Mouse (Mus musculus): ENCODE results near the gene Pcgf3. TPM values are rescaled to one million over a fixed set of nuclear protein-coding genes. Genes with fewer than 3 reads are reported as not detected.
"Not testable (repeated sequence)": the region's sequence is repeated elsewhere in the genome, so short reads cannot be mapped to it uniquely, and the experiment has no call there.

The Pcgf3 gene
- polyA plus RNA-seq, 1 experiment from 2014 or later: 32.1 TPM

- Histone ChIP-seq H3K9me3 (no peaks in the 10 kb centered on the region), H3K4me2 (no peak overlapping the region), H3K36me3 (peaks cover 37% of the 10 kb centered on the region), H3K27me3 (no peaks in the 10 kb centered on the region), H3K9ac (replicated peaks) (no peak overlapping the region), H3K4me1 (replicated peaks) (peaks cover 13% of the 10 kb centered on the region), H3K27ac (no peak overlapping the region), H3K4me3 (replicated peaks) (no peak overlapping the region)
- 64% methylated on average over 7 of the region's 7 CpGs for WGBS
- no peak for ATAC-seq (ENCODE audit: insufficient number of reproducible peaks, insufficient read depth, low FRiP score, low TSS enrichment, low read depth)
These were observed 8.6 kb downstream of the Pcgf3 start for GRCm38 (mm10) chr5:108469617-108470016.

- Histone ChIP-seq H3K4me1 (replicated peaks) (peaks cover 9% of the 10 kb centered on the region; the same call in 1 of the 2 replicates), H3K36me3 (peaks cover 75% of the 10 kb centered on the region), H3K27me3 (no peaks in the 10 kb centered on the region), H3K4me2 (no peak overlapping the region), H3K9me3 (no peaks in the 10 kb centered on the region), H3K9ac (replicated peaks) (no peak overlapping the region), H3K27ac (no peak overlapping the region), H3K4me3 (replicated peaks) (no peak overlapping the region)
- no peak for ATAC-seq (ENCODE audit: insufficient number of reproducible peaks, insufficient read depth, low FRiP score, low TSS enrichment, low read depth)
- WGBS: 94% methylated on average over 4 of the region's 4 CpGs
These were observed 12.7 kb downstream of the Pcgf3 start for GRCm38 (mm10) chr5:108473737-108474136.

- no peak overlapping the region for H3K27ac ChIP-seq
- H3K36me3 ChIP-seq: peaks cover 81% of the 10 kb centered on the region
- ATAC-seq (ENCODE audit: insufficient number of reproducible peaks, insufficient read depth, low FRiP score, low TSS enrichment, low read depth): no peak
- 92% methylated on average over 3 of the region's 3 CpGs for WGBS
- H3K27me3 ChIP-seq: no peaks in the 10 kb centered on the region
- H3K9ac ChIP-seq (replicated peaks): no peak overlapping the region
- H3K4me3 ChIP-seq (replicated peaks): no peak overlapping the region
- no peaks in the 10 kb centered on the region for H3K4me1 ChIP-seq (replicated peaks)
- no peaks in the 10 kb centered on the region for H3K9me3 ChIP-seq
- H3K4me2 ChIP-seq: no peak overlapping the region
These were observed 14.9 kb downstream of the Pcgf3 start for GRCm38 (mm10) chr5:108475977-108476376.

- Histone ChIP-seq H3K4me2 (no peak overlapping the region), H3K4me1 (replicated peaks) (no peaks in the 10 kb centered on the region), H3K27me3 (no peaks in the 10 kb centered on the region), H3K9ac (replicated peaks) (no peak overlapping the region), H3K36me3 (peaks cover 67% of the 10 kb centered on the region), H3K9me3 (no peaks in the 10 kb centered on the region), H3K27ac (no peak overlapping the region), H3K4me3 (replicated peaks) (no peak overlapping the region)
- ATAC-seq (ENCODE audit: insufficient number of reproducible peaks, insufficient read depth, low FRiP score, low TSS enrichment, low read depth): no peak
- WGBS: 93% methylated on average over 6 of the region's 6 CpGs
These were observed 22.0 kb downstream of the Pcgf3 start for GRCm38 (mm10) chr5:108483006-108483405.

- Histone ChIP-seq H3K27me3 (no peaks in the 10 kb centered on the region), H3K9me3 (no peaks in the 10 kb centered on the region), H3K4me2 (no peak overlapping the region), H3K9ac (replicated peaks) (no peak overlapping the region), H3K4me3 (replicated peaks) (no peak overlapping the region), H3K4me1 (replicated peaks) (no peaks in the 10 kb centered on the region), H3K27ac (no peak overlapping the region), H3K36me3 (peaks cover 75% of the 10 kb centered on the region)
- no peak for ATAC-seq (ENCODE audit: insufficient number of reproducible peaks, insufficient read depth, low FRiP score, low TSS enrichment, low read depth)
- 94% methylated on average over 2 of the region's 2 CpGs for WGBS
These were observed 24.2 kb downstream of the Pcgf3 start for GRCm38 (mm10) chr5:108485239-108485638.

GRCm38 (mm10) chr5:108486148-108486547 is 25.1 kb downstream of the Pcgf3 start:
- ATAC-seq (ENCODE audit: insufficient number of reproducible peaks, insufficient read depth, low FRiP score, low TSS enrichment, low read depth); H3K9me3 ChIP-seq; H3K4me2 ChIP-seq; H3K4me1 ChIP-seq (replicated peaks); H3K9ac ChIP-seq (replicated peaks); H3K27ac ChIP-seq; H3K27me3 ChIP-seq; H3K4me3 ChIP-seq (replicated peaks): not testable (repeated sequence)
- 95% methylated on average over 5 of the region's 5 CpGs for WGBS
- peaks cover 84% of the 10 kb centered on the region for H3K36me3 ChIP-seq

GRCm38 (mm10) chr5:108501573-108501972 is 40.5 kb downstream of the Pcgf3 start:
- ATAC-seq (ENCODE audit: insufficient number of reproducible peaks, insufficient read depth, low FRiP score, low TSS enrichment, low read depth): no peak

GRCm38 (mm10) chr5:108502286-108502685 is 41.3 kb downstream of the Pcgf3 start:
- H3K27me3 ChIP-seq: no peaks in the 10 kb centered on the region
- no peak overlapping the region for H3K27ac ChIP-seq
- no peak for ATAC-seq (ENCODE audit: insufficient number of reproducible peaks, insufficient read depth, low FRiP score, low TSS enrichment, low read depth)
- H3K9ac ChIP-seq (replicated peaks): no peak overlapping the region
- 94% methylated on average over 18 of the region's 18 CpGs for WGBS
- H3K4me3 ChIP-seq (replicated peaks): no peak overlapping the region
- no peaks in the 10 kb centered on the region for H3K4me1 ChIP-seq (replicated peaks)
- H3K36me3 ChIP-seq: peaks cover 88% of the 10 kb centered on the region
- H3K9me3 ChIP-seq: no peaks in the 10 kb centered on the region
- H3K4me2 ChIP-seq: no peak overlapping the region

More at GRCm38 (mm10) chr5:108501573-108501972, 40.5 kb downstream of the Pcgf3 start:
- Histone ChIP-seq H3K27me3 (no peaks in the 10 kb centered on the region), H3K4me3 (replicated peaks) (no peak overlapping the region), H3K27ac (no peak overlapping the region), H3K4me1 (replicated peaks) (no peaks in the 10 kb centered on the region), H3K9me3 (no peaks in the 10 kb centered on the region), H3K9ac (replicated peaks) (no peak overlapping the region), H3K36me3 (peaks cover 94% of the 10 kb centered on the region), H3K4me2 (no peak overlapping the region)
- 95% methylated on average over 1 of the region's 1 CpGs for WGBS

- Histone ChIP-seq H3K27me3 (no peaks in the 10 kb centered on the region), H3K27ac (no peak overlapping the region), H3K4me3 (replicated peaks) (no peak overlapping the region)
These were observed 54.7 kb downstream of the Pcgf3 start for GRCm38 (mm10) chr5:108515581-108516361.

GRCm38 (mm10) chr5:108516655-108517054 is 55.6 kb downstream of the Pcgf3 start:
- Histone ChIP-seq H3K27ac (no peak overlapping the region), H3K27me3 (no peaks in the 10 kb centered on the region), H3K4me2 (no peak overlapping the region), H3K9me3 (no peaks in the 10 kb centered on the region), H3K4me3 (replicated peaks) (no peak overlapping the region), H3K9ac (replicated peaks) (no peak overlapping the region), H3K4me1 (replicated peaks) (peaks cover 17% of the 10 kb centered on the region), H3K36me3 (no peaks in the 10 kb centered on the region)
- no peak for ATAC-seq (ENCODE audit: insufficient number of reproducible peaks, insufficient read depth, low FRiP score, low TSS enrichment, low read depth)
- 82% methylated on average over 3 of the region's 3 CpGs for WGBS

More at GRCm38 (mm10) chr5:108515581-108516361, 54.7 kb downstream of the Pcgf3 start:
- H3K4me2 ChIP-seq: no peak overlapping the region
- H3K9me3 ChIP-seq: no peaks in the 10 kb centered on the region
- ATAC-seq (ENCODE audit: insufficient number of reproducible peaks, insufficient read depth, low FRiP score, low TSS enrichment, low read depth): no peak
- H3K4me1 ChIP-seq (replicated peaks): peaks cover 8% of the 10 kb centered on the region; the same call in 1 of the 2 replicates
- no peak overlapping the region for H3K9ac ChIP-seq (replicated peaks)
- no peaks in the 10 kb centered on the region for H3K36me3 ChIP-seq
- WGBS: 66% methylated on average over 6 of the region's 6 CpGs

- WGBS: 80% methylated on average over 9 of the region's 9 CpGs
- Histone ChIP-seq H3K4me2 (no peak overlapping the region), H3K4me3 (replicated peaks) (no peak overlapping the region), H3K9me3 (no peaks in the 10 kb centered on the region), H3K4me1 (replicated peaks) (peaks cover 19% of the 10 kb centered on the region), H3K27ac (no peak overlapping the region), H3K36me3 (no peaks in the 10 kb centered on the region), H3K27me3 (no peaks in the 10 kb centered on the region), H3K9ac (replicated peaks) (no peak overlapping the region)
- no peak for ATAC-seq (ENCODE audit: insufficient number of reproducible peaks, insufficient read depth, low FRiP score, low TSS enrichment, low read depth)
These were observed 57.3 kb downstream of the Pcgf3 start for GRCm38 (mm10) chr5:108518106-108518885.
